Mouse (Mus musculus) spleen, adult 2 months (tissue): ENCODE measurements around the gene Tex21.

ENCODE experiments used
- CTCF ChIP-seq: fragments of 200-500 bp; IDR thresholded peaks from 2 replicates; pipeline ENCODE4 v1.5.1; 2011; ENCODE audit warnings: mild to moderate bottlenecking, inconsistent platforms; ENCODE audit not compliant: insufficient read depth, insufficient read length, insufficient replicate concordance; ENCODE audit errors: extremely low read depth
- POLR2A ChIP-seq: fragments of 200-500 bp; IDR thresholded peaks from 2 replicates; pipeline ENCODE4 v1.6.1; 2011; ENCODE audit warnings: low read depth, low read length, inconsistent platforms

- TF ChIP-seq CTCF (no peak), POLR2A (no peak)
Observed at GRCm38 (mm10) chr12:76281111-76281660, 34.6 kb upstream of the Tex21 start.
